Mouse (Mus musculus) brain, embryonic 14.5 days (tissue): ENCODE measurements at regions not wholly inside any gene's neighbourhood (a gene's known extent, or its start where the extent isn't known, plus 50 kb on each side); places are given as distances from the start of the nearest gene placed in this dataset.
A peak's percentile ranks its signal among the peaks of the same experiment; 100 is the strongest.

Experiments
- DNase-seq: peaks from one replicate; pipeline ENCODE4 v3.0.0-alpha.2; 2011; ENCODE audit warnings: low read depth
- CTCF ChIP-seq: fragments of 200-500 bp; IDR thresholded peaks from 2 replicates; pipeline ENCODE4 v1.5.1; 2012; ENCODE audit warnings: inconsistent platforms, mild to moderate bottlenecking, moderate library complexity, borderline replicate concordance; ENCODE audit not compliant: insufficient read depth, insufficient read length; ENCODE audit errors: extremely low read depth
- POLR2A ChIP-seq: fragments of 200-500 bp; IDR thresholded peaks from 2 replicates; pipeline ENCODE4 v1.6.1; 2012; ENCODE audit warnings: mild to moderate bottlenecking, inconsistent platforms, borderline replicate concordance; ENCODE audit not compliant: poor library complexity, insufficient read depth, insufficient read length, severe bottlenecking; ENCODE audit errors: extremely low read depth

DNA sequence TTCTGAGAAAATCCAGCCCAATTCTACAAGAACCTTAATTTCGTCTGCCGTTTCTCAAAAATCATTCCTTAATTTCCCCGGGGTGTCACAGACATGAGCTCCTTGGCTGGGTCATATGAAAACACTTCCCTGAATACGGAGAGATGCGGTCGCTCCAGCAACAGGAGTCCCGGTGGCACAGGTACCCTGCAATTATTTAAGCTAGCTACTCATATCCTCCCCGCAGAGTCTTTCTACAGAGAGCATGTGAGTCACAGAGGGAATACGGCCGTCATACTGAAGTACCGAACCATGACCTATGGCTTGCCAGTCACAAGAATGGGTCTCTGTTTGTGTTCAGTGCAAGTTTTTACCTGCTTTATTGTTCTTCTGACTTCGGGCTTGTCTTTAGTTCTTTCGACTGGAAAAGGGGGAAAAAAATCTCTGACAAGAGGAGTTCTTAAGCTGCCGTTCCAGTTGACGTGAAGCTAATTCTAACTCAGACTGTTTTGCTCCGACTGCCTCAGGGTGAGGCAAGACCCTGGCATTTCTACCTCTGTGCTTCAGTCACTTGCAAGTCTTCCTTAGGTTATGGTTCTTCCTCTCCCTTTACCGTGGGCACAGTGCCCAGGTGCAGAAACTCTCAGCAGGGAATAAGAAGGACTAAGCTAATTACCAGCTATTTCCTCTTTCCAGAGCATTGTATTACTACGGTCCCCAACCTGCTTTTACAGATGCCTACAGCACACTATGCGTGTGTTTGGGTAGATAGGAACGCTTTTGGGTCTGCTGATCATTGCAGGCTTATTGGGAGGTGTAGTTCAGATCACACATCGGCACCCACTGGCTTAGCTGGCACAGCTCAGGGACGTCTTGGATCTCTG is 148.5 kb downstream of the Phlda1 start:
- TF ChIP-seq POLR2A (no peak), CTCF (no peak)
- peak; percentile 27 for DNase-seq

DNA sequence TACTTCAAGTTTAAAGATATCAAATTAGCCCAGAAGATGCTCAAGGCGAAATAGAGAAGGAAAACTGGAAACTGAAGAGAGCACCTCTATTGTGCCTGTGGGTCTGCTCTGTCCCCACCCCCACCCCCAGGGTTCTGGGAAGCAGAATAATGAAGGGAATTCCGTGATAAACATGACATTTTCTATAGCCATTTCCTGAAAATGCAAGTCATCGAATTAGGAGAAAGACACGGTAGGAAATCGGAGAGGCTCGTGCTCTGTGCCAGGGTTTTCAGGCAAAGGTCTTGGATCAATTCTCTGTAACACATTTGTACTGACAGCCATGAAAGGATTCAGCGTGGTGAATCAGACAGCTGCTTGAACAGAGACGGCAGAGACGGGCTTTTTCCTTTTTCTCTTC is 152.7 kb downstream of the Phlda1 start:
- peak; percentile 73 for DNase-seq
- TF ChIP-seq CTCF (no peak), POLR2A (no peak)

DNA sequence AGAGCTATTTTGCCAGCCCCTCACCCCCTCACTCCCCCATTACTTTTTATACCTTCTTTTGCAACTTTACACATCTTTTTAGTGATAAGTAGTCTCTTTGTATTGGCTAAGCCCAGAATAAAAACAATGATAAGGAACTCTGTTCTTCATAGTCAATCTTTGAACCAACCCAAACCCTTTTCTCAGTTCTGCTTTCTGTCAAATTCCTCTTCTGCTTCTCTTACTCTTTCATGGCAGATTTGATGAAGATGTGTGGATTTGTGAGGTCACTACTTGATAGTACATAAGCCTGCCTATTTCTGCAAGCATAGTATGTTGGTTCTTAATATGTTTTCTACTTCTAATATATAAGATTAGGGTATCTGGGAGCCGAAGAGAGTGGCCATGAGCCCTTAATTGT is 156.6 kb downstream of the Phlda1 start:
- no peak for DNase-seq
- TF ChIP-seq CTCF, result no peak
- TF ChIP-seq POLR2A, result no peak

DNA sequence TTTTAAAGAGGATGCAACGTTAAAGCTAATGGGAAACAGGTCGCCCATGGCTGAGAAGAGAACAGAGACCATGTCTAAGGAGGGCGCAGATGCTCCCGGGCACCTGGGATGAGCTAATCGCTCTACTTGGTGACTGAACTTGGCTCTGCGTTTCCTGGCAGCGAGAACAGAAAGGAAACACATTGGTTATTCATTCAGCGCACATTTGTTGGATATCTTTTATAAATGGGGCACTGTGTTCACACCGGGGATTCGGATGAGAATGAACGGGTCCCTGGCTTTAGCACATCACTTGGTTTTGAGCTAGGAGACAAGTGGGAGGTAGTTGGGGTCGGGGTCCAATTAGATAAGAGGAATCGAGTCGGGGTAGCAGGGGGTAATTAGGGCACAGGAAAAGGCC is 159.7 kb downstream of the Phlda1 start:
- peak; percentile 75 for DNase-seq
- TF ChIP-seq POLR2A (no peak), CTCF (no peak)

DNA sequence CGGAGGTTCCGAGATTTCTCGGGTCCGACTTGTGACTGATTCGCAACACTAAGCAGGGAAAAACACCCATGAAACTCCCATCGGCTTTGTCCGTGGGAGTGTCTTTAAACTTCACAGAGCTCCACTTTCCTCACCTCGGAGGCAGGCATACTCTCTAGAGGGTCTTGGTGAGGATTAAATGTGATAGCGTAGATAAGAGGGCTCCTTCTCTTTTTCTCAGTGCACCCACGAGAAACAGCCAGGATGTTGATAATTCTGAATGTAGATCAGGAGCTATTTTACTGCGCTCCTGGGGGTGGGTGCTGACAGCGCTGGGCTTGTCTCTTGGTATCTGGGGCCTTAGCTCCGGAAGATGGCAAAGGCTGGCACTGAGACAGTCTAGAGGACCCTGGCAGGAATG is 160.9 kb downstream of the Phlda1 start:
- DNase-seq, result no peak
- no peak for TF ChIP-seq POLR2A
- no peak for TF ChIP-seq CTCF

DNA sequence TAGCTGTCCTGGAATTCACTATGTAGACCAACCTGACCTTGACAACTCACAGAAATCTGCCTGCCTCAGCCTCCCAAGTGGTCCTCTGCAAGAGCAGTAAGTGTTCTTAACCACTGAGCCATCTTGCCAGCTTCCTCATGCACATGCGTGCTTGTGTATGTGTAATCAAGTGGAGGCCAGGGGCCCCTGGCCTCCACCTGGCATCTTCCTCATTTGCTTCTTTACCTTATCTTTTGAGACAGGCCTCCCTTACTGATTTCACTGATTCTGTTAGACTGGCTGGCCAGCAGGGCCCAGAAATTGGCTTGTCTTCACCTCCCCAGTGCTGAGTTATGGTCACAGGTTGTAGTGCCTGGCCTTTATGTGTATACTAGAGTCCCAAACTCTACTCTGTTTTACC is 162.6 kb downstream of the Phlda1 start:
- TF ChIP-seq CTCF (no peak), POLR2A (no peak)
- no peak for DNase-seq

DNA sequence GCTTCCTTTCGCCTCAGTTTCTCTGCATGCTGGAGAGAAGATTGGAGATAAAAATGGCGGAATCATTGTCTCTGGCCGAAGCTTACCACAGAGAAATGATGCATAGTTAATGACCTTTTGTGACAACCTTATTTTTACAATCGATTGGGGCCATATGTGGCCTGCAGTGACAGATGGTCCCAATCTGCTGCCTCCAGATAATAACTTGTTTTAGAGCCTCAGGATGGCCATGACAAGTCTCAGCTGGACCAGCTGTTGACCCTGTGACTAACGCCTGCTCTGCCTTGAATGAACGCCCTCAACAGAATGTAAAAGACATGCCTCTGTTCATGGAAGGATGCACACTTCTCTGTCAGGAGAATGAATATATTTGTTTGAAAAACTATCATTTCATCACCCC is 163.6 kb downstream of the Phlda1 start:
- peak; percentile 51 for DNase-seq
- TF ChIP-seq POLR2A (no peak), CTCF (no peak)

DNA sequence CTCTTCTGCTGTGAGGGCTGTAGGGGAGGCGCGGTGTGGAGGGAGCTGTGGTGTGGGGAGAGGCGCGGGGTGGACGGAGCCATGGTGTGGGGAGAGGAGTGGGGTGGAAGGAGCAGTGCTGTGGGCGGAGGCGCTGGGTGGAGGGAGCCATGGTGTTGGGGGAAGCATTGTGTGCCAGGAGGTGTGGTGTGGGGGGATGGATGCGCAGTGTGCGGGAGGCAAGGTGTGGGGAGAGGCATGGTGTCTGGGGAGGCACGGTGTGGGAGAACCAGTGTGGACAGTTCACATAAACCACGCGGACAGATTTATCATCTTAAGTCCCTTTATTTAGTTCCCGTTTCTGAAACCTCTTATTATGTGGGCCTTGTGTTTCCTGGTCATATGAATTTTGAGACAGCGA is 164.6 kb downstream of the Phlda1 start:
- DNase-seq, result no peak
- TF ChIP-seq POLR2A, result no peak
- no peak for TF ChIP-seq CTCF

DNA sequence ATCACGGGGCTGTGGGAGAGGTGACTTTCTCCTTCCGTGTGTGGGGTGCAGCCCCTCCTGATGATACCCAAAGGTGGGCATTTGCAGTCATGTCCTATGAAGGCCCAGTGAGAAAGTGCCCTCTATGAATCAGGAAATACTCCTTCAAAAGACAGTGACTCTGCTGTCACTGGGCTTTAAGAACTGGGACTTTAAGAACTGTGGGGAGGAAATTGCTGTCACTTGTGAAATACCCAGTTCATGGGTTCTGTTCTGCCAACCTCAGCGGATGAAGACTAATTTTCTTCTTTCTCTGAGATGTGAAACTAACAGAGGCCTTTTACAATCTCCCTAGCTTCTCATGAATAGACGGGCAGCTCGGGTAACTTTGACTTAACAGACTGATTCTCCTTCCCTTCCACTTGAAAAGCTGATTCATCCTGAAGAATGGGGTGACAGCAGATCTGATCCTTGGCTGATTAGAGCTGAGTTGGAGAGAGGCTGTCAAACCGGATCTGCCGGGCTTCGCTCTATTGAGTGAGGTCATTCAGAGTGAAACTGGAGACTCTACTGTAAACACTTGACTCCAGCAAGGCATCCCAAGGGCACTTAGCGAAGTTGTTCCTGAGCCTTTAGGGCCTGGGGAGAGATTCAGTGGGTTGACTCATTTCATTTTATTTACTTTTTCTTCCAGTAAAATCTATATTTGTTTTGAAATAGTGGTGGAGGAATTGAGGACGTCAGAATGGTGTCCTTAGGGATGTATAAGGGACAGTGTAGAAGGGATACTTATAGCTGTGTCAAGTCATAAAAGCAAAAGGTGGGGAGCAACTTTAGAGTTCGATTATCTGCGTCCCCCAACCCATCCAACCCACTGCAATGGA is 166.6 kb downstream of the Phlda1 start:
- no peak for TF ChIP-seq CTCF
- no peak for TF ChIP-seq POLR2A
- DNase-seq, result peak; percentile 50

DNA sequence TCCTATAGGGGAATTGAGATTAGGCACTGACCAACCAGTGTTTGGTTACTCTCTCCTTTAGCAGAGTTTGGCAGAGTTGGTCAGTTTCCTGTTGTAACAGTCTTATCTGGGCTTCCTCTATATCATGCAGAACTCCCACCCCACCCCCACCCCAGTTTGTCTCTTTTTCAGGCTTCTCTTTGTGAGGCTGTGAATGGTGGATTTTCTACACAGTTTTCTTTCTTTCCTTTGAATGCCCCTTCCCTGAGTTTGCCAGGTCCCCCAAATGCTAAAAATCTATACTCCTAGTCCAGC is 167.2 kb downstream of the Phlda1 start:
- DNase-seq, result no peak
- TF ChIP-seq CTCF (no peak), POLR2A (no peak)

DNA sequence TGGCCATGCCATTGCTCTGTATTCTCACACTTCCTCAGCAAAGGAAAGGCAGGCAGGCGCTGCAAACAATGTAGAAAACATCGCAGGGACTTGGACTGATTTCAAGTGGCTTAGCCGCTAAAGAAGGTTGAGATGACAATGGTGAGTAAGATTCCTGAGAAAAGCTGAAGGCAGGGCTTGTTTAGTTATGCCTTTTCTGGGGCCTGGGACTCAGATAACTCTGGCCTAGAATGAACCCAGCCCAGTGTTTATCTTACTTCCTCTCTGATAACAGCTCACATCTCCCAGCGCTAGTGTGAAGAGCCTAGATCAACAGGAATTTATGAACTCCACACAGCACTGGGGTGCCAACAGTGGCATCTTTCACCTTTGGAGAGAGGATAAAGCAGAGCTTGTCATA is 170.2 kb downstream of the Phlda1 start:
- TF ChIP-seq POLR2A (no peak), CTCF (no peak)
- peak; percentile 49 for DNase-seq
